Mouse (Mus musculus) activated CD4-positive, CD25-positive, alpha-beta regulatory T cell (primary cell): Measurements from ENCODE around the gene Olfr104-ps. TPM values are rescaled to one million over a fixed set of nuclear protein-coding genes. Genes with fewer than 3 reads are reported as not detected.

Experiments used
- polyA plus RNA-seq, 2 experiments: library from polyadenylated mRNA; unstranded; fragments of 100-300 nt; shearing (Covaris generic); gene quantifications; one replicate each; pipeline ENCODE4 v1.2.1; 2017

Gene Olfr104-ps
- not detected for polyA plus RNA-seq

GRCm38 (mm10) chr17:37359282-37359681 is at the start of gene Olfr104-ps:
Olfr104-ps (plus strand) TSS chr17:37359582.

GRCm38 (mm10) chr17:37316954-37317353 is 42.4 kb upstream of the Olfr104-ps start, which contains the start of gene Olfr102:
Olfr102 (minus strand) TSS chr17:37317054.

GRCm38 (mm10) chr17:37339598-37339997 is 19.8 kb upstream of the Olfr104-ps start, which contains the start of gene Olfr103:
Olfr103 (minus strand) TSS chr17:37339698.

GRCm38 (mm10) chr17:37378733-37379132 is 19.4 kb downstream of the Olfr104-ps start, which contains the start of gene Olfr105-ps:
Olfr105-ps (plus strand) TSS chr17:37379033.

GRCm38 (mm10) chr17:37390093-37390492 is 30.7 kb downstream of the Olfr104-ps start, which contains the start of gene Olfr106-ps:
Olfr106-ps (plus strand) TSS chr17:37390393.

GRCm38 (mm10) chr17:37398926-37399325 is 39.5 kb downstream of the Olfr104-ps start, which contains the start of gene Olfr107:
Olfr107 (plus strand) TSS chr17:37399226.

Other genes with a start within 250 kb of the Olfr104-ps start
- not detected for gene Olfr92, start 239.5 kb upstream of the Olfr104-ps start, polyA plus RNA-seq
- gene Olfr93, start 198.1 kb upstream of the Olfr104-ps start, polyA plus RNA-seq, result not detected
- 1 to 10 TPM in 1 of 2 experiments, under 1 TPM in 1; 0.52 to 2.0 TPM for gene Ubd, start 165.7 kb upstream of the Olfr104-ps start, polyA plus RNA-seq
- not detected for gene Olfr94, start 158.6 kb upstream of the Olfr104-ps start, polyA plus RNA-seq
- gene Olfr95, start 146.5 kb upstream of the Olfr104-ps start, polyA plus RNA-seq, result not detected
- not detected for gene Olfr96, start 139.4 kb upstream of the Olfr104-ps start, polyA plus RNA-seq
- gene Olfr97, start 122.3 kb upstream of the Olfr104-ps start, polyA plus RNA-seq, result not detected
- gene Olfr98, start 95.8 kb upstream of the Olfr104-ps start, polyA plus RNA-seq, result not detected
- gene H2-M3, start 89.4 kb upstream of the Olfr104-ps start, polyA plus RNA-seq, result 100 to 1,000 TPM; 112 to 128 TPM
- 1 to 10 TPM; 2.3 to 3.6 TPM for gene Olfr99, start 76.1 kb upstream of the Olfr104-ps start, polyA plus RNA-seq
- gene Olfr101, start 55.3 kb upstream of the Olfr104-ps start, polyA plus RNA-seq, result under 1 TPM; 0.06 to 0.43 TPM
- gene Olfr102, start 42.5 kb upstream of the Olfr104-ps start, polyA plus RNA-seq, result under 1 TPM in 1 of 2 experiments, not detected in 1; 0.39 TPM
- not detected for gene Olfr103, start 19.9 kb upstream of the Olfr104-ps start, polyA plus RNA-seq
- gene Olfr105-ps, start 19.5 kb downstream of the Olfr104-ps start, polyA plus RNA-seq, result not detected
- gene Olfr106-ps, start 30.8 kb downstream of the Olfr104-ps start, polyA plus RNA-seq, result not detected
- under 1 TPM; 0.04 to 0.09 TPM for gene Olfr107, start 39.6 kb downstream of the Olfr104-ps start, polyA plus RNA-seq
- not detected for gene Olfr108, start 85.9 kb downstream of the Olfr104-ps start, polyA plus RNA-seq
- gene Olfr109, start 99.3 kb downstream of the Olfr104-ps start, polyA plus RNA-seq, result under 1 TPM in 1 of 2 experiments, not detected in 1; 0.10 TPM
- 1 to 10 TPM in 1 of 2 experiments, under 1 TPM in 1; 0.37 to 2.2 TPM for gene H2-M2, start 124.0 kb downstream of the Olfr104-ps start, polyA plus RNA-seq
- not detected for gene Olfr110, start 132.9 kb downstream of the Olfr104-ps start, polyA plus RNA-seq
- gene Olfr111, start 148.4 kb downstream of the Olfr104-ps start, polyA plus RNA-seq, result not detected
- not detected for gene Olfr112, start 209.9 kb downstream of the Olfr104-ps start, polyA plus RNA-seq
- gene Olfr113, start 218.1 kb downstream of the Olfr104-ps start, polyA plus RNA-seq, result not detected
- gene Olfr114, start 233.2 kb downstream of the Olfr104-ps start, polyA plus RNA-seq, result not detected